Mouse (Mus musculus): Measurements from ENCODE around the gene Nr6a1. TPM values are rescaled to one million over a fixed set of nuclear protein-coding genes. Genes with fewer than 3 reads are reported as not detected.

Nr6a1 gene
- total RNA-seq, 2 experiments from 2014 or later = 4.3 to 5.5 TPM

DNA sequence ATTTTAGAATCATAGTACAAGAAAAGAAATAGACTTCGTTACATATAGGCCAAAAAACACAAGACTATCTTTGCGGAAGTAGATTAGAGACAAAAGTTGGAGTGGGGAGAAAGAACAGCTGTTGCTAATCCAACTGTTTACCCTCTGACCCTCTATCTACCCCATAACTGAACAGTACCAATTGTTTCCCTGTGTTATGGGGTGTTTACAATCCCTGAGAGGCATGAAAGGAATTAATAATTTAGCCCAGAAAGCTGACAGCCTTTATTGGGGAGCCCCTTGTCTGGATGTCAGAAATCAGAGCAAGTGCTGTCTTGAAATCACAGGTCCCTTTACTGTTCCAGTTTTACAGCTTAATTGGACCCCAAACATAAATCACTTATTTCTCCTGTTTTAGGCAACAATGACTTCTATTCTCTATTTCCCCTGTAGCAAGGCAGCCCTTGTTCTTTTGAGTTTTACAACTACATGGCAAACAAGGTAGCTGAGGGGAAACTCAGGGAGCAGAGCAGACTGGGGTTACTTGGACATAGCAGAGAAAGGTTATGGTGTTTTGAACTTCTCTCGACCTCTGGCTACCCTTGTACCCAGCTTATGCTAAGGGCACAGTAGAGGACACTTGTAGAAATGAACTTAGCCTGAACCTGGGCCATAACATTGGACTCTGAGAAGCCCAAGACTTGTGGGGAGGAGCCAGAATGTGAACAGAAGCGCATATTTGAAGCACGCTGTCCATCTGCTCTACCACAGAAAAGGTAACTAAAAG lies 46.4 kb downstream of the Nr6a1 start:
- DNase-seq (ENCODE audit: extremely low spot score in 1 of 2, low spot score in 1 of 2) = no peak

DNA sequence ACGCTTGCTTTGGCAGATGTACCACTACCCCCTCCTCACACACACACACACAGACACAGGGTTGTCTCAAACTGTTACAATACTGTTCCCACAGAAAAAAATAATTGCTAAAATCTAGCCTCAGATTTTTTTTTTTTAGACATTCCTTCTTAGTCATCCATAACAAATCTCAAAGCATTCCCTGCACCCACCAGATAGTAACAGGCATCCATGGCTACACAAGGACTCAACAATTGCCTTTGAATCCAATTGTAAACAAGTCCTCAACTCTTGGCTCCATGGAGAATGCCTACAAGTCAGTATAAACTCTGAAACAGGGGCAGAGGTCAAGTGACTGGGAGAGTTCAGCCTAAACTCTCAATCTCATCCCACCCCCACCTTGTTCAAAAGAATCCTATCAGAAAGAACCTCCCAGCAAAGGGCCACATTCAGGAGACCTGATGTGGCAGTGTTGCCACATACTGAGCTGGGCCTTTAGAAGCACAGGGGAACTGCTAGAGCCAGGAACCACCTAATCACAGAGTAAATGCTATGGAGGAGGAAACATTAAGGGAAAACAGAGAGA lies 52.9 kb downstream of the Nr6a1 start:
- no peak for DNase-seq (ENCODE audit: extremely low spot score in 1 of 2, low spot score in 1 of 2)

DNA sequence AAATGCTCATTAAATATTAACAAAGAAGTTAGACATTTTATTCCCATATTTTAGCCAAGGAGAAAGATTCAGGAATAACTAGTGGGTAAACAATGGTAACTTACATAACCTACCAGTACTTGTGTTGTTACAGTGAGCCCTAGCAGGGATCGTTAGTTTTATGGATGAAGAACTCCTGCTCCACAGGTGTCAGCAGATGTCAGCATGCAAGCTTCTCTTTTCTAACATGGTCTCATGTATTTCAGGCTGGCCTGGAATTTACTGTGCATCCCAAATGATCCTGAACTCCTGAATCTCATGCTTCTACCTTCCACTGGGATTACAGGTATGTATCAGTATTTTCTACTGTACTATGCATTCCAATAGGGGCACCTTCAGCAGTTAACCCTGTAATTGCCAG lies 54.8 kb downstream of the Nr6a1 start:
- DNase-seq (ENCODE audit: extremely low spot score in 1 of 2, low spot score in 1 of 2) = no peak

DNA sequence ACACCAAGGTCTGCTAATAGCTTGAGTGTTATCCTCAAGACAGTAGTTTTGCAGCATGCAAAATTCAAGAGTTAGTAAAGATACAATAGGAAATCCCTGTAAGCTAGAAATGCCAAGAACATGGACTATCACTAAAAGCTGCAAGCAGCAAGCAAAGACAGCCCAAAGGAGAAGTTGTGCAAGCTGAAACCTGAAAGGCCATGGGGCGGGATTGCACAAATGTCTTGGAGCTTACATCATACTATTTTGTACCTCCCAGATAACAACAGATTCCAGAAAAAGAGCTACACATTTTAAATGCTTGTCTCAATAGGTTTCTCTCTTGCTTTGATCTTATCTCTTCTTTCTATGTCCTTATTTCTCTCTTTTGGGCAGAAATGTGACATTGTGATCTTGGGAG lies 60.8 kb downstream of the Nr6a1 start:
- DNase-seq (ENCODE audit: extremely low spot score in 1 of 2, low spot score in 1 of 2) = no peak

DNA sequence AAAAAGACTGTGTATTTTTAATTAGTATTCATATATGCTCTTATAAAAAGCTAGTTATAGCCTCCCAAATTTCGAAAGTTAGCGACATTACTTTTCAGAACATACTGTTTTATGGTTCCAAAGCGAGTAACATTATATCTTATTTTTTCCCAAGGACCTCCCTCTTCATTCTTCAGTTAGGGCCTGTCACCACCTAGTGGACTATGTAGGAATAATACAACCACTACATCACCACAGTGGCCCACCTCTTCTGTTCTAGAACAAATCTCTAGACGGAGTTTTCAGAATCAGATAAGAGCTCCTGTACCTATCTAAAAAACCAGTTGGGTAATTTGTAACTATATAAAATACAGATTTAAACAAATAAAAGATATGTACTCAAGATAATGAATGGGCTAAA lies 63.5 kb downstream of the Nr6a1 start:
- no peak for DNase-seq (ENCODE audit: extremely low spot score in 1 of 2, low spot score in 1 of 2)

DNA sequence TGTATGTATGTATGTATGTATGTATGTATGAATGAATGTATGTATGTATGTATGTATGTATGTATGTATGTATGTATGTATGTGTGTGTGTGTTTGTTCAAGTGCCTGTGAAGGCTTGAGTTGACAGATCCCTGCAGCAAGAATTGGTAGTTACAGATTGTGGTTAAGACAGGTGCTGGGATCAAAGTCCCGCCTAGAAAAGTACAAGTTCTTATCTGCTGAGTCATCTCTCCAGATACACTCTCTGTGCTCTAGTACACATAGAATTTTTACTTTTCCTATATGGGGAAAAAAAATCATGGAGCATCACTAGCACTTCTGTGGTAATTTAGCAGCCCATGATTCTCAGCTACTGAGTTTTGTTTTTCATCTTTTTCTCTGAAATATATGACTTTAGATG lies 75.7 kb downstream of the Nr6a1 start:
- no peak for DNase-seq (ENCODE audit: extremely low spot score in 1 of 2, low spot score in 1 of 2)

DNA sequence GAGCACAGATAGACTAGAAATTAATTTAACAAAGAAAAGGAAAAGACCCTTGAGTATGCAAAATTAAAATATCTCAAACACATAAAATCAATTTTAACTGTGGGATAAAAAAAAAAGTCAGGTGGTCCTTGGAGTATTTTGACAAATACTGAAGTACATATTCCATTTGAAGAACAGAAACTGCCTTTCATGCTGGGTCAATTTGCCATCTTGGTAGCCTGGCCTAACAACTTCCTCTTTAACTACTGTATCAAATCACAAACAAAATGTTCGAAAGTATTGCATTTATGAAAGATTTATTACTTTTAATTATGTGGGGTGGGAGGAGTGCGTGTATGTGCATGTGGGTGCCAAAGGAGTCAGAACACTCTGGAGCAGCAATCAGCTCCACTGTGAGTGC lies 81.2 kb downstream of the Nr6a1 start:
- no peak for DNase-seq (ENCODE audit: extremely low spot score in 1 of 2, low spot score in 1 of 2)

DNA sequence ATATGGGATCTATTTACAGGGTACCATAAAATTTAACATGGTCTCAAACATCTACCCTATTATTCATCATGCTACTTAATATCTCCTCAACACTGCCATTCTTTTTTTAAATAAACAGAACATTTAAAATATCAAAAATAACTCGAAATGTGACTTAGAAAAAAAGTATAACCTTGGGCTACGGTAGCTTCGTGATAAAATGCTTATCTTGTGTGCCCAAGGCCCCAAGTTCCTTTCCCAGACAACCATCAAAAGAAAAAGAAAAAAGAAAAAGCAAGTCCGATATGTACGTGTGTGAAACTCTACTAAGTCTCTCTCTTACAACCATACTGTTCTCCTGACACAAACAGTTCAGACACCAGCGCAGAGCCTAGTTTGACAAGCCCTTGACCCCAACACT lies 92.0 kb downstream of the Nr6a1 start:
- DNase-seq (ENCODE audit: extremely low spot score in 1 of 2, low spot score in 1 of 2) = no peak

DNA sequence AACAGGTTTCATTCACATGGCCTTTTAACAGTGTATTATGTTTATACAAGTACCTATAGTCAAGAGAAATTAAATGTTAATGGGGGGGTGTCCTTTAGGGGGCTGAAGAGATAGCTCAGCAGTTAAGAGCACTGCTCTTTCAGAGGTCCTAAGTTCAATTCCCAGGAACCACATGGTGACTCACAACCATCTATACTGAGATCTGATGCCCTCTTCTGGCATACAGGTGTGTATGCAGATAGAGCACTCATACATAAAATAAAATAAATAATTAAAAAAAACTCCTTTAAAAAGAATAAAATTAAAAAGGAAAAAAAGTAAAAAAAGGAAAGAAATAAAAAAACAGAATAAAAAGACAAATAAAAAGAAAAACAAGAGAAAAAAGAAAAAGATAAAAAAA lies 95.5 kb downstream of the Nr6a1 start:
- no peak for DNase-seq (ENCODE audit: extremely low spot score in 1 of 2, low spot score in 1 of 2)

DNA sequence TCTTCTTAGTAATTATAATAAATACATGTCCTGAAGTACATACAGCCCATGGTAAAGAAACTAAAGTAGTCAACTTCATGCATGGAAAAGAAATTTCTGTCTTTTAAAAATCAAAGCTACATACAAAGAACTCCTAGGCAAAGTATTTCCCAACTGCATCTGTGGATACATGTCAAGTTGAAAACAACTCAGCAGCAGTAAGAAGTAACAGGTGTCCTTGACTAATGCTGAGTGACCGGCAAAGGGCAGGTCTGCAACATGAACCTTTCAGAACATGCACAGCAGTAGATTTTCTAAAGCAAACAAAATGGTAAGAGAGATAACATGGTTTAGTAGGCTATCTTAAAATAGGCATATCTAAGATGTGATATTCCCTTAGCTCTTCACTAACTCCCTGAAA lies 98.0 kb downstream of the Nr6a1 start:
- DNase-seq (ENCODE audit: extremely low spot score in 1 of 2, low spot score in 1 of 2) = no peak

DNA sequence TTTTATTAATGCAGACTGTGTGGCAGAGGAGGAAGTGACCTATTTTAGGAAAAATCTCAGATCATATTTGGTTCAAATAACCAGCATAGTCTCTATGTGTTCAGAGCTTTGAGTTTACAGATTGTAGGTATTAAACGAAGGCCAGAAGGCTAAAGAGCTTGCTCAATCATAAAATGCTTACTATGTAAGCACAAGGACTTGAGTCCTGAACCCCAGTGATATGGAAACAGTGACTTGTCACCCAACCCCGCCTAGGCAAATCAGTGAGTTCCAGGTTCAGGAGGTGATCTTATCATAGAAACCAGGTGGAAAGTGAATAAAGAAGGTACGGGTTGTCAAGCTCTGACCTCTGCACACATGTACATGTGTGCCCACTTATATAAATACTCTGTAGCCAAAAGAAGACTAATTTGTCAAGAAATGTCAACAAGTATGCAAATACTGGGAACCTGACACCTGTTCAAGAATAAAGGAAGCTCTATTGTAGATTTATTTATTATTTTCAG lies 99.6 kb downstream of the Nr6a1 start:
- no peak for DNase-seq (ENCODE audit: extremely low spot score in 1 of 2, low spot score in 1 of 2)

DNA sequence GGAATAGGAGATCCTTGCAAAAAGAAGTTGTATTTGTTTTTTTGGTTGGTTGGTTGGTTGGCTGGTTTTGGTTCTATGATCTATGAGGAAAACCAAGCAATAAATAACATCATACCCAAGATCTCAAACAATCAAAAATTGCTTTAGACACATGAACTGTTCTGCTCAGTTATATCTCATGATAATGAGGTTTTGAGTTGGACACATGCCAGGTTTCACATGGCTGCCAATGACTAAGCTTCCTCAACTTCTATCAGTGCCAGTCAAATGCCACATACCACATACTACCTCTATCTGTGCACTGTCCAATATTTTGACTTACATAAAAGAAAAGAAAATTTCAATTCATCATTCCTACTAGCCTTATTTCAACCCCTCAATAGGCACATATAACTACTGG lies 101.3 kb downstream of the Nr6a1 start:
- no peak for DNase-seq (ENCODE audit: extremely low spot score in 1 of 2, low spot score in 1 of 2)

DNA sequence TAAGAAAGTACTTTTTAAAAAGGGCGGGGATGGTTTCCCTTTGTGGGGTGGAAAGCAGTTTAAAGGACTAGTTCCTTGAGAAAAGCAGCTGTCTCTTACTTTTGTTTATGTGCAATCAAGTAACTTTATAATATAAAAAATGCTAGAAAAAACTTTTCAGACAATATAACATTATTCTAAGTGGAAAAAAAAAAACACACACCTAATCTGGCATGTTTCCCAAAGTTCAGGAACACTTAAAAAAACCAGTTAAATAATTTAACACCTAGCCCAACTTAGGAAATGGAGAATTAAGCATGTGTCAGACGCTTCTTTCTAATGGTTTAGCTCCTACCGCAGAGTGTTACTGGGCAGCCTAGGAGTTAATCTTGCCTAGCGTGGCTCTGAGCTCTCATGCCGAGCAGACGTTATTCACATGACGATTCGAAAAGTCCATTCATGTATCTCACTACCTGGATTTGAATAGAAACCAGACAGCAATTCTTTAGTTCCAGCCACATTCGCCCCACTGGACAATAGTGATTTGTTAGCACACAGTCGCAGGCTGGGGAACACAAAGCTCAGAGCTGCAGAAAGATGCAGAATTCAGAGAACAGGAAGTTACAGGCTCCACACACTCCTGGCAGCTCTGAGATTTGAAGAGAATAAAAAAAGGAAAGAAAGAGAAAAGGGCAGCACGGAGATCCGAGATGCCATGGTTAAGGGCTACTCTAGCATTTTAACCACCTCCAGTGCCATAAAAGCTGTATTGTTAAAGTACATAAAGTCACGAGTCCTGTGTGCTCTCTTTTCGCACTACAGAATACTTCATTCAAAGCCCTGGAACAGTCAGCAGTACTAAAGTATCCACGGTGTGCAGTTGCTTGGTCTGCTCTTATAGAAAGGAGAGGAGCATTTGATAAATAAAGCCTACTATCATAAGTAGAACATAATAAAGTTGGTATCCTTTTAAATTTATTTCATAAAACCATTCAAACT lies 102.4 kb downstream of the Nr6a1 start:
- DNase-seq (ENCODE audit: extremely low spot score in 1 of 2, low spot score in 1 of 2) = peak; percentile 16 to 17

DNA sequence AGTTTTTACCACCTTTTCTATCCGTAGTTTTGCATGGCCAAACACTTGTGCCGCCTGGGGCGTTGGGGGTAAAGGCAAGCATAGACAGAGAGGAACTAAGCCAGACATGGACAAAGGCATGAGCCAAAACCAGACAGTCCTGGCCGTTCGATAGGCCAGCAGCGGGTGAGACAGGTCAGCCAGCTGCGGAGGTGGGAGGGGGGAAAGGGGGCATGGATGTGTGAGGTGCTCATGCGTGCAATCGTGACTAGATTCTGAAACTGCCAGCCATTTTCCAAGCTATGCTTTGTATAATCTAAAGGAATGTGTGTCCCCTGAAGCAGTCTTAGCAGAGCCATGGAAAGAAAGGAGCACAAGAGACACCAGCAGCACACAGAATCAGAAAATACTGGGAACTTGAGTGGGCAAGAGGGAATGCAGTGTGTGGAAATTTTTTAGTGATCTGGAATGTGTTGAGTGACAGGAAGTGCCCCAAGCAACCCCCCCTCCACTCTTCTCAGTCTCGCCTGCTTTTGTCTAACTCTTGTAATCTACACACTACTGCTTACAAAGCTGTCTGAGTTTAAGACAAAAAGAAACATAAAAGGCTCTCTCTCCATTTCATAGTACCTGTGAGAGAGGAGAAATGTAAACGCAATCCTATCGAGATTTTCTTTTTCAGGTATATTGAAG lies 103.4 kb downstream of the Nr6a1 start:
- DNase-seq (ENCODE audit: extremely low spot score in 1 of 2, low spot score in 1 of 2) = peak; percentile 12 to 22

DNA sequence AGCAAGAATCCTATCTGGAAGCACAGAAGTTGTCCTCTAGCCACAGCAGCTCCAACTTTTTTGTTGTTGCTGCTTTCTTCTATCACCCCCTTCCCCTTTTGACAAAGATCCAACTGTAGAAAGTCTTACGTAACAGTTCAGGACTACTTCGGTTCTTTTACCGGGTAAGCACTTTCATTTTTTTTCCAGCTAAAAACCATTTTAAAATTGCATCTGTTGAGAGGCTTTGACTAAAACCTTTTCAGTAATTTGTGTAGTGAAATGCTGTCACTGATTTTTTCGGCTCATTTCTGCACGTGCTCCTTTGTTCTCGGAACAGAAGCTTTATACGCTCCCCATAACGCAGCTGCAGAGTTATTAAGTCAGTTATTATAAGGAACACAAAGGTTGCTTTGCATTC lies 104.1 kb downstream of the Nr6a1 start:
- peak in 1 of 2 experiments; percentile 5 for DNase-seq (ENCODE audit: extremely low spot score in 1 of 2, low spot score in 1 of 2)

DNA sequence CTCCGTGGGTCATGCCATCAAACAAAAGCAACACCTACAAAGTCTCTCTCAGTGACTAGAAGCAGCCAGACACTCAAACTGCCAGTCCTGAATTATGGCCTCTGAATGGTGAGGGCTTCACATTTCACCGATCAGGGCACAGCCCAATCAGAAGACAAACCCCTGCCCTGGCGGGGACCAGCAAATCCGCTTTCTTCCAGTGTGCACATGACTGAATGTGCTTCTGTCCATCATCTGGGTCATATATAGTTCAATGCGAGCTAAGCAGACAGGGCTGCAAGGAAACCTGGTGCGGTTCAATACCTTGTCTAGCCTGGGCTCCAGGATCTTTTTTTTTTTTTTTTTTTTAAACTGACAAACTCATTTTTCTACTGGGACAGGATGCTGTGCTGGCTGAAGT lies 104.5 kb downstream of the Nr6a1 start:
- DNase-seq (ENCODE audit: extremely low spot score in 1 of 2, low spot score in 1 of 2) = peak in 1 of 2 experiments; percentile 20

DNA sequence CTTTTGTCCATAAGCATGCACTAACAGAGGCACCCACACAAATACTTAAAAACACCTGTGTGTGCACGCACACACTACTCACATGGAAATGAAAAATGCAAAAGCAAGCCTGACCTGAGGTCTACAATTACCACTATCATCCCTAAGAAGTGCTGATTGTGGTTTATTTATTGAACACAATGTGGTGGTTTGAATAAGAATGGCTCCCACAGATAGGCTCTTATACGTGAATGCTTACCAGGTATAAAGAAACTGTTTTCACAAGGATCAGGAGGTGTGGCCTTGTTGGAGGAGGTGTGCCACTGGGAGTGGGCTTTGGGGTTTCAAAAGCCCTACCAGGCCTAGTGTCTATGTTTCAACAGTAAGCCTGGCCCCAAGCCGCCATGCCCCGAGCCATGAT lies 110.0 kb downstream of the Nr6a1 start:
- DNase-seq (ENCODE audit: extremely low spot score in 1 of 2, low spot score in 1 of 2) = no peak

DNA sequence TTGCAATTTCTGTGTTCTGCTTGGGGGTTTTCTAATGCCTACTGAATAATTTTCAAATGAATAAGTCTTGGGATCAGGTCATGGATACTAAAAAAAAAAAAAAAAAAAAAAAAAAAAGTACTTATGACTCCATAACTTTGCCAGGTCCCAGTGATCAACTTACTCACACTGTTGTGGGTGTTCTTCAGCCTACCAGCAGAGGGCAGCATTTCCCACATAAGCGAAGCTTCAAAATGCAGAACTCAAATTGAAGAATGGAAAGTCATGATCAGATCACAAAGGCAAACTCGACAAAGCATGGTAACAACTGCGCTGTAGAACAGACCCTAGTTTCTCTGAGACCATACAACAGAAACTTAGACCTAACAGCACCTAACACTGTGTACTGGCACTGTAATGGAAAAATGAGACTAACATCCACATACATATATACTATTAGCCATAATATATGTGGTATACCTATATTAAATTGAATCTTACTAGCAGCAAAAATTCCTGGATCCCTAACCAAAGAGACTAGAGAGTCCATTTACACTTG lies 130.3 kb downstream of the Nr6a1 start:
- DNase-seq (ENCODE audit: extremely low spot score in 1 of 2, low spot score in 1 of 2) = peak; percentile 53 to 82

DNA sequence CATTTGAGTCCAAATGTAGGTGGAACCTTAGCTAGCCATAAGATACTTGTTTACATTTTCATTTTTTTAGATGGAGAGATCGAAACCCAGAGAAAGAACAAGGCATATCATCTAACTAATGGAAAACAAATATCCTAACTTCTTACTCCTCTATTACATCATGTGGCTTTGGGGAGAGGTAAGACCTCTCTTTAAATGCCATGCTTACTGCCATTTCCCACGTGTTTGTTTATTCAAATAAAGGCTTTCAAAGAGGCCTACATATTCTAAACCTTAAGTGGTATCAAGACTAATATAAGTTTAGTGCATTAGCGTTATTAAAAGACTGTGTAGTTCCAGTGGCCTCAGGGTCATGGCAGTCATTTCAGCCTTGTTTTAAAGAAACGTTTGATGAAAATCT lies 140.2 kb downstream of the Nr6a1 start:
- DNase-seq (ENCODE audit: extremely low spot score in 1 of 2, low spot score in 1 of 2) = no peak

Measured in layer of hippocampus, postnatal 25 days (tissue).